Comparison of ENCODE assay signal across 8 mouse cellular contexts in the genomic region with DNA sequence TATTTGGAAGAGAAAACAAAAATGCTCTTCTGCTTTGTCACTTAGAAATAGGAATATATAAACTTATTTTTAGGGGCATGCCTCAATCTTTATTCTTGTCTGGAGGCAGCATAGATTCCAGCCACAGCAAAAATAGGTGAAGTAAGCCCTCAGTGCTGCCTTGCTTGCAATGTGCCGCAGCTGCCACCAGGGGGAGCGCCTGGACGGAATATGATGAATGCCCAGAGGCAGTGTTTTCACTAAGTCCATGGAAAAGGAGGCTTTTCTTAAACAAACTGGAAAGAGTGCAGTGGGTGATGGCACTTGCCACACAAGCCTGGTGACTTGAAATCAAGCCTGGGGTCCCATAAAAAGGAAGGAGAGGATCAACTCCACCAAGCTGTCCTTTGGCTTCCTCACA. TPM values are rescaled to one million over a fixed set of nuclear protein-coding genes. Genes with fewer than 3 reads are reported as not detected.
DNase-seq lines count a peak whose midpoint lies in the region; ATAC-seq lines count a peak whose summit lies in the region.

No protein-coding gene starts in this region.

- no peak for ATAC-seq in midbrain, embryonic 16.5 days
- ATAC-seq in liver, embryonic 11.5 days (replicated peaks; ENCODE audit: low FRiP score): no peak

- no peaks in the 10 kb centered on the region for H3K4me1 ChIP-seq in midbrain, embryonic 10.5 days
- H3K4me1 ChIP-seq in midbrain, embryonic 16.5 days (ENCODE audit: control insufficient read depth, insufficient read depth, low read length): no peaks in the 10 kb centered on the region
- no peaks in the 10 kb centered on the region for H3K4me1 ChIP-seq in liver, embryonic 11.5 days (replicated peaks; ENCODE audit: control insufficient read depth, insufficient read depth, low read length)

- WGBS in midbrain, embryonic 10.5 days: 0% methylated on average over 3 of the region's 3 CpGs
- 1% methylated on average over 3 of the region's 3 CpGs for WGBS in midbrain, embryonic 16.5 days
- 0% methylated on average over 3 of the region's 3 CpGs for WGBS in liver, embryonic 11.5 days

- no peak overlapping the region for H3K4me2 ChIP-seq in midbrain, embryonic 16.5 days (ENCODE audit: low read length)
- H3K4me2 ChIP-seq in liver, embryonic 11.5 days: no peak overlapping the region

- DNase-seq in midbrain, embryonic 10.5 days (ENCODE audit: low spot score): peak; percentile 83
- peak; percentile 68 for DNase-seq in c-Kit-negative CD71-positive TER-119-positive erythroid progenitor cells, embryonic 14.5 days (ENCODE audit: low read depth, low spot score)
- peak; percentile 56 to 95 for DNase-seq in frontal cortex, adult 2 months (ENCODE audit: extremely low spot score in 1 of 2, low spot score in 1 of 2)
- DNase-seq in kidney, adult 9 months: peak; percentile 88
- peak; percentile 80 for DNase-seq in liver, embryonic 11.5 days (ENCODE audit: low spot score)
- peak; percentile 80 for DNase-seq in retina, postnatal 1 day
- DNase-seq in urinary bladder, adult 18-20 months (ENCODE audit: low spot score in 2 of 2): peak; percentile 78 to 91

- H3K9me3 ChIP-seq in midbrain, embryonic 10.5 days (replicated peaks): no peaks in the 10 kb centered on the region
- H3K9me3 ChIP-seq in midbrain, embryonic 16.5 days (replicated peaks; ENCODE audit: control insufficient read depth, low read length, poor library complexity, severe bottlenecking): no peaks in the 10 kb centered on the region
- H3K9me3 ChIP-seq in liver, embryonic 11.5 days (ENCODE audit: control insufficient read depth, low read length): no peaks in the 10 kb centered on the region

- no peaks in the 10 kb centered on the region for H3K27me3 ChIP-seq in midbrain, embryonic 10.5 days (ENCODE audit: low read depth, poor library complexity, severe bottlenecking)
- H3K27me3 ChIP-seq in midbrain, embryonic 16.5 days (ENCODE audit: control insufficient read depth, insufficient read depth, low read depth, low read length): no peaks in the 10 kb centered on the region
- H3K27me3 ChIP-seq in liver, embryonic 11.5 days (replicated peaks; ENCODE audit: control insufficient read depth, insufficient read depth, low read length): no peaks in the 10 kb centered on the region

- no peak overlapping the region for H3K9ac ChIP-seq in midbrain, embryonic 16.5 days (ENCODE audit: low read depth, low read length)
- no peak overlapping the region for H3K9ac ChIP-seq in liver, embryonic 11.5 days (ENCODE audit: low read depth, low read length)

- peaks cover 25% of the 10 kb centered on the region for H3K36me3 ChIP-seq in midbrain, embryonic 10.5 days
- H3K36me3 ChIP-seq in midbrain, embryonic 16.5 days (ENCODE audit: control insufficient read depth, insufficient read depth, low read length): peaks cover 8% of the 10 kb centered on the region; the same call in 1 of the 2 replicates
- no peaks in the 10 kb centered on the region for H3K36me3 ChIP-seq in liver, embryonic 11.5 days (ENCODE audit: control insufficient read depth, insufficient read depth, low read length)

- no peak overlapping the region for H3K27ac ChIP-seq in midbrain, embryonic 10.5 days (replicated peaks)
- no peak overlapping the region for H3K27ac ChIP-seq in midbrain, embryonic 16.5 days (ENCODE audit: low read length)
- no peak overlapping the region for H3K27ac ChIP-seq in liver, embryonic 11.5 days (ENCODE audit: low read depth, low read length)

- no peak overlapping the region for H3K4me3 ChIP-seq in midbrain, embryonic 10.5 days
- H3K4me3 ChIP-seq in midbrain, embryonic 16.5 days (ENCODE audit: low read depth, low read length): no peak overlapping the region
- H3K4me3 ChIP-seq in liver, embryonic 11.5 days (ENCODE audit: low read depth, low read length): no peak overlapping the region

RNA-seq across cellular contexts. Expression of a gene that starts 32.4 kb away (rescaled TPM):
- 91.9 and 92.2 TPM in 2 replicates for polyA plus RNA-seq in midbrain, embryonic 10.5 days (2016; fragmentation: Nextera tagmentation; extraction: Ambion mirVana)
- 111 and 121 TPM in 2 replicates for polyA plus RNA-seq in midbrain, embryonic 16.5 days (2015; fragmentation: Nextera tagmentation; extraction: Ambion mirVana)
- polyA plus RNA-seq in frontal cortex, adult 2 months (2012; rRNA removed): 152 and 156 TPM in 2 replicates
- polyA plus RNA-seq in liver, embryonic 11.5 days (2014; fragmentation: Nextera tagmentation; extraction: Ambion mirVana): 73.5 and 74.2 TPM in 2 replicates

RNA-seq across cellular contexts. Expression of a gene that starts 43.3 kb away (rescaled TPM):
- 19.2 and 20.0 TPM in 2 replicates for polyA plus RNA-seq in midbrain, embryonic 10.5 days (2016; fragmentation: Nextera tagmentation; extraction: Ambion mirVana)
- 20.1 and 20.7 TPM in 2 replicates for polyA plus RNA-seq in midbrain, embryonic 16.5 days (2015; fragmentation: Nextera tagmentation; extraction: Ambion mirVana)
- polyA plus RNA-seq in frontal cortex, adult 2 months (2012; rRNA removed): 43.0 and 46.2 TPM in 2 replicates
- 14.0 and 14.5 TPM in 2 replicates for polyA plus RNA-seq in liver, embryonic 11.5 days (2014; fragmentation: Nextera tagmentation; extraction: Ambion mirVana)

RNA-seq across cellular contexts. Expression of a gene that starts 47.0 kb away (rescaled TPM):
- 1.3 and 1.5 TPM in 2 replicates for polyA plus RNA-seq in midbrain, embryonic 10.5 days (2016; fragmentation: Nextera tagmentation; extraction: Ambion mirVana)
- 0.16 and 0.25 TPM in 2 replicates for polyA plus RNA-seq in midbrain, embryonic 16.5 days (2015; fragmentation: Nextera tagmentation; extraction: Ambion mirVana)
- polyA plus RNA-seq in frontal cortex, adult 2 months (2012; rRNA removed): 1.2 and 1.6 TPM in 2 replicates
- 0.39 and 0.52 TPM in 2 replicates for polyA plus RNA-seq in liver, embryonic 11.5 days (2014; fragmentation: Nextera tagmentation; extraction: Ambion mirVana)

RNA-seq across cellular contexts. Expression of a gene that starts 59.6 kb away (rescaled TPM):
- 8.3 and 8.6 TPM in 2 replicates for polyA plus RNA-seq in midbrain, embryonic 10.5 days (2016; fragmentation: Nextera tagmentation; extraction: Ambion mirVana)
- 10.3 and 12.8 TPM in 2 replicates for polyA plus RNA-seq in midbrain, embryonic 16.5 days (2015; fragmentation: Nextera tagmentation; extraction: Ambion mirVana)
- 43.5 and 43.9 TPM in 2 replicates for polyA plus RNA-seq in frontal cortex, adult 2 months (2012; rRNA removed)
- 6.9 and 7.7 TPM in 2 replicates for polyA plus RNA-seq in liver, embryonic 11.5 days (2014; fragmentation: Nextera tagmentation; extraction: Ambion mirVana)
